Mouse (Mus musculus) left cerebral cortex, adult 8-10 months (tissue): ENCODE measurements around the gene Sntb2. TPM values are rescaled to one million over a fixed set of nuclear protein-coding genes. Genes with fewer than 3 reads are reported as not detected.
A peak's percentile ranks its signal among the peaks of the same experiment; 100 is the strongest.
"Not testable (repeated sequence)": the region's sequence is repeated elsewhere in the genome, so short reads cannot be mapped to it uniquely, and the experiment has no call there.

Experiments used
- DNase-seq, 2 experiments: peaks; one replicate each; pipeline ENCODE4 v3.0.0; 2022; ENCODE audit warnings: low spot score in 2 of 2
- total RNA-seq, 4 experiments: library from RNA; stranded (reverse); gene quantifications; 2 replicates each; pipeline ENCODE4 v1.2.4; 2022

Sntb2 gene
- total RNA-seq, result 10 to 100 TPM; 17.4 to 18.9 (median 18.9) TPM

DNA sequence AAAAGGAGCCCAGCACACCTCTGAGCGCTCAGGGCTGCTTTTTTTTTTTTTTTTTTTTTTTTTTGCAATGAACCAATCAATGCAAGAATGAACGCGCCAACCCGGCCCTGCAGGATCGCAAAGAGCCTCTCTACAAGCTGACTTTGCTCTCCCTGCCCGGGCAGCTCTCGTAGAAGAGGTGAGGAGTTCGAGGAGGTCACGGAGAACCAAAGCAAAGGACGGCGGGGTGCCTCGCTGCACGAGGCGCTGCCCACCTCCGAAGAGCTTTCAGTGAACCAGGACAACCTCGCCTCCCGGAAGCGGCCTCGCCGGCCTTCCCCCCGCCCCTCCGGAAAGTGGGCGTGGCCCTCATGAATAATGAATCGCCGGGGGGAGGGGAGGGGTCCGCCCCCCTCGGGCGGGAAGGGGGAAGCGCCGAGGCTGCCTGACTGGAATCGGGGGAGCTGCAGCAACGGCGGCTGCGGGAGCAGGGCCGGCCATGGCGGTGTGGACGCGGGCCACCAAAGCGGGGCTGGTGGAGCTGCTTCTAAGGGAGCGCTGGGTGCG is at the start of gene Sntb2:
TSS of gene Sntb2 (plus strand) at position 427 of the 546 bp plus-strand sequence.
- DNase-seq, result peak; percentile 83 to 84

GRCm38 (mm10) chr8:106887336-106888189 is 48.0 kb upstream of the Sntb2 start:
- peak in 1 of 2 experiments; percentile 47 for DNase-seq

DNA sequence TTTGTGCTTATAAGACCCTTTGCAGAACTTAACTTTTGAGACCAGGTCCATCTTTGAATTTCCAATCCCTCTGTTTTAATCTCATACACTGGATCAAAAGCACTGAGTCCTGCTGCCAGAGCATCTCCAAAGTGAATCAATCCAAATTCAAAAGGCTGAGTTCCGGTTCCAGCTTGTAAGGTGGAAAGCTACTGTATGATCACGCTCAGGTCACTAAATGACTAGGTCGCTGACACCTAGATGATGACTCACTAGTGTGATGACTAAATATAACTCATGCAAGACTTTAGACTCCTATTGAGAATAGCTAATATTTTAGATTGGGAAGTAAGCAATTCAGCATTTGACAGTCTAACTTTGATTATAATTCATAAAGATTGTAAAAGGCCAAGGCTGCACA is 46.7 kb upstream of the Sntb2 start:
- no peak for DNase-seq

DNA sequence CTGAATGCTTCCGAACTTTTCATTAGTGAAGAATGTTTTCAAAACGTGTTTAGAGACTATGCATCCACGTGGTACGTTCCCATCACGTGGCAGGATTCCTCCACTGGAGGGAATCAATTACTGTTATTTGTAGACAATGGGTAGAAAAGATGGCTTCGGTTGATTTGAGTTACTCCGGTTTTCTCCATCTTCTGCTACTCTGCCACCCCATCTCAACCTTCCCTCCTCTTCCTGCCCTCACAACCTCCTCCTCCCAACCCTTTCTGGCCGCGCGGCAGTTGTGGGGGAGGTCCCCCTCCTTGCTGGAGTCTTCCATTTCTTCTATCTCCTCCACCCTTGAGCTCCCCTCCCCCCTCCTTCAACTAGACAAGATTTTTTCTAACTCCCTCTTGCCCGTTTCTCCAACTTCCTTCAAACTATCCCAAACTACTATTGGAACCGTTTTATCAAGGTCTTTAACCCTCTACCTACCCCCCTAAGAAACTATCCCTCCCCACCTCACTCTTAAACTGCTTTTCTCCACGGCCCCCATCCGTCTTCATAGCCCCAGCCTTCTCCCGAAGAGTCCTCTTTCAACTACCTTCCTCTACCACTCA is 43.2 kb upstream of the Sntb2 start:
- no peak for DNase-seq

DNA sequence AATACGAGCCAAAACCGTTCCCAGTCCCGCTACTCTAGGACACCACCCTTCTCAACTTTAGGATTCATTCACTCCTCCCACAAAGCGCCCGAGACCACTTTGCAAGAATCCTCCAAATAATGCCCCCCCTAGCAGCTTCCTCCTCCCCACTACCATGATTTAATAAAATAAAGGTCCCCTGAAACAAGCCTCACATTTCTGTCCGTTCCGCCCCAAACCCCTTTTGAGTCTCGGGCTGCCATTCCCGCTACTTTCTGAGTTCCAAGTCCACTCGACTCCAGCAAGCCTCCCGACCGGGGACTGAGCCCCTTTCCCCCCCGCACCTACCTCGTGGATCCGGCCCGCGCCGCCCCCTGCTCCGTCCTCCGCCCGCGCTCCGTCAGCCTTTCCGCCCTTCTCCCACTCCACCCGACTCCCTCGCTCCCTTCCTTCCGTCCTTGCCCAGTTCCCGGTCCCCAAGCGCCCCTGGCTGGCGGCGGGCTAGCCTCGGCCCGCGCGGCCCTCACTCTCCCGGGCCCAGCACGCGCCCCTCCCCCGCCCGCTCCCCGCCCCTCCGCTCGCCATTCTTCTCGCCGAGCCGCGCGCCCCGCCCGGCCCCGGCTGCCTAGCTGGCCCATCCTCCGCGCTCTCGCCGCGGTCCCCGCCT is 42.6 kb upstream of the Sntb2 start:
- no peak for DNase-seq

GRCm38 (mm10) chr8:106893481-106894156 is 41.9 kb upstream of the Sntb2 start, which contains the start of gene Utp4:
Gene Utp4 (plus strand): TSS chr8:106893636.
- peak; percentile 66 to 76 for DNase-seq

- no peak for DNase-seq
Measured at GRCm38 (mm10) chr8:106899473-106899872, 36.1 kb upstream of the Sntb2 start.

GRCm38 (mm10) chr8:106905727-106906480 is 29.6 kb upstream of the Sntb2 start:
- peak; percentile 43 to 93 for DNase-seq

DNA sequence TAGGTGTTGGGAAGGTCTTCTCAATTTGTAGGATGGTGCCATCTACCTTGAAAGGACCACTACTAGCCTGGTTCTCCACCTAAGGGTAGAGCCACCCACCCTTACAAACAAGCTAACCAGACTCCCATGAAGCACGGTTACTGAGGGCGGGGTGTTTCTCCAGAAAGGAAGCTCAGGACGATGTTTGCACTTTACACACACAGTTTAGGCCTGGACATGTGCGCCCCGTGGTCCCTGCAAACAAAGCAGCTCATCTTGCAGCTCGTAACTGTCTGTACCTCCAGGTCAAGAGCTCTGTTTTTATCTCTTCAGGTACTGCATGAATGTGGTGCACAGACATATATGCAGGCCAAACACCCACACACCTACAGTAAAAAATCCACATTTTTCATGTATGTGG is 28.9 kb upstream of the Sntb2 start:
- no peak for DNase-seq

- DNase-seq, result no peak
Measured at GRCm38 (mm10) chr8:106907450-106907849, 28.1 kb upstream of the Sntb2 start.

GRCm38 (mm10) chr8:106908291-106908690 is 27.3 kb upstream of the Sntb2 start:
- DNase-seq, result no peak

DNA sequence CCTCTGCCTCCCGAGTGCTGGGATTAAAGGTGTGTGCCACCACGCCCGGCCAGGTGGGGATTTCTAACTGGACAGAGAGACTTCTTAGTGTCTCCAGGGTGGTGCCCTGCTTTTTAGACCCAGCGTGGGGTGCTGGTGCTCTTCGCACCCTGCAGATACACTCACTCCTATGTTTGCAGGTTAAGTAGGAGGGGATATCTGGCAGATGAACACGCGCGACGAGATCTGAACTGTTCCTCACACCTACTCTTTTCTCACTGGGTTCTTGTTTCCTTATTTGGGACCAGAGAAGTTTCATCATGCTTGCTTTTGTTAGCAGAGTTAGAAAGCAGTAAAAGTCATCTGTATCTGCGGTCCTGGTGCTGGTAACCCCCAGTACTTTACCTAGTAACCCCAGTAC is 21.9 kb upstream of the Sntb2 start:
- DNase-seq, result peak in 1 of 2 experiments; percentile 62

- peak; percentile 51 to 90 for DNase-seq
Measured at GRCm38 (mm10) chr8:106919721-106920394, 15.7 kb upstream of the Sntb2 start.

DNA sequence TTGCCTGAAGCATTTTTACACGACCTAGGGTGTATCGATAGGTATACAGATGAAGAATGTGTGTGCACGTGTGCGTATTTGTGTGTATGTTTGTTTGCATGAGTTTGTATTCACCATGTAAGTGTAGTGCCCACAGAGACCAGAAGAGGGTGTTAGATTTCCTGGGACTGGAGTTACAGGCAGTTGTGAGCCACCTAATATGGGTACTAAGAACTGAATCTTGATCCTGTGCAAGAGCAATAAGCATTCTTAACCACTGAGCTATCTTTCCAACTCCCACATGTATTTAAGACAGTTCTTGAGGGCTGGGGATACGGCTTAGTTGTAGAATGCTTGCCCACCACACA is 15.2 kb upstream of the Sntb2 start:
- no peak for DNase-seq

GRCm38 (mm10) chr8:106924057-106924456 is 11.5 kb upstream of the Sntb2 start:
- DNase-seq, result no peak

DNA sequence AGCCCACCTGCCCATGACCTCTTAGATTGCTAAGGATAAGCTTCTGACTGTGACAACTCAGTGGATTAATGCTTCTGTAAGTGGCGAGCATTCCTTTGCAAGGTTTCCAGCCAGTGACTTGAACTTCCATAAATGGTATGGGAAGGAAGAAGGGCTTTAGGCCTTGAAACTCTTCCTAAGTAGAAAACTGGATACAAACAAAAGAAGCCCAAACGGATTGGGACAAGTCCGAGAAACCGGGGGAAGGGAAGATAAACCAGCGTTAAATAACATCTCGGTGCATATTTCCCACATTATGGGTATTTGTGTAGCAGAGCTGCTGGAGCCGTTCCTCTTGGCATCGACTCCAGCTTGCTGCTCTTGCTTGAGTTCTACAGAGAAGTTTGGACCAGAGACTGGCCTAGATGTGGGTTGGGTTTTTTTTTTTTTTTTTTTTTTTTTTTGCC is 10.6 kb upstream of the Sntb2 start:
- peak in 1 of 2 experiments; percentile 73 for DNase-seq

DNA sequence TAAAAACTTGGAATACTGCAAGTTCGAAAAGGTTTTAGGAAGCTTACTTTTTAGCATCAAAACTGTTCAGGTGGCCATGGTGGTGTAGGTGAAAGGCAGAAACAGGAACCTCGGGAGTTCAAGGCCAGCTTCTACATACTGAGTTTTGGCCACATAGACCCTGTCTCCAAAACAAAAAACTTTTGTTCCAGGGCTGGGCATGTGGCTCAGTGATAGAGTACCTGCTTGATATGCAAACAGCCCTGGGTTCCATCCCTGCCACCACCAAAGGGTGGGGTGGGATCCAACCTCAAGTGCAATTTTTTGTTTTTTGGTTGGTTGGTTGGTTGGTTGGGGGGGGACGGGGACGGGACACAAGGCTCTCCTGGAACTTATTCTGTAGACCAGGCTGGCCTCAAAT is 10.1 kb upstream of the Sntb2 start:
- DNase-seq, result no peak

- DNase-seq, result no peak
Measured at GRCm38 (mm10) chr8:106927247-106927646, 8.3 kb upstream of the Sntb2 start.

DNA sequence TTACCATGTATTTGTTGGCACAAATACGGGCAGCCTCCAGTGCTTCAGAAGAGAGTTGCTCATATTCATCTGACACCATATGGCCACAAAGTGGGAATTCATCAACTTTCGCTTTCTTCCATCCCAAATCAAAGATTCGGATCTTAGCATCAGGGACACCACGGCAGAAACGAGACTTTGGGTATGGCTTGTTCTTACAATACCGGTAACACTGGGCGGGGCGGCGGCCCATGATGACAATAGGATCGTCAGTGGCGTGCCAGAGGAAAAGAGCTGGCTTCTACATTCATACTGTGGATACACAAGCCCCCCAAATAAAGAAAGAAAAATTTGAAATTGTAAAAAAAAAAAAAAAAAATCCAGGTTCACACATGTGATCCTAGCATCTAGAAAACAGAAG is 7.4 kb upstream of the Sntb2 start:
- not testable (repeated sequence) for DNase-seq
